Mouse (Mus musculus) small intestine, adult 2 months (tissue): Measurements from ENCODE around the gene Hist1h4f.

Experiments used
- CTCF ChIP-seq: fragments of 200-500 bp; IDR thresholded peaks from 2 replicates; pipeline ENCODE4 v1.5.1; 2012; ENCODE audit warnings: low read depth, mild to moderate bottlenecking, control low read depth, inconsistent platforms, low read length, moderate library complexity, mixed read lengths; ENCODE audit not compliant: insufficient replicate concordance, insufficient read length; ENCODE audit errors: extremely low read depth
- POLR2A ChIP-seq: fragments of 200-500 bp; IDR thresholded peaks from 2 replicates; pipeline ENCODE4 v1.6.1; 2012; ENCODE audit warnings: low read depth, mild to moderate bottlenecking, control low read depth, inconsistent platforms, low read length, moderate library complexity

DNA sequence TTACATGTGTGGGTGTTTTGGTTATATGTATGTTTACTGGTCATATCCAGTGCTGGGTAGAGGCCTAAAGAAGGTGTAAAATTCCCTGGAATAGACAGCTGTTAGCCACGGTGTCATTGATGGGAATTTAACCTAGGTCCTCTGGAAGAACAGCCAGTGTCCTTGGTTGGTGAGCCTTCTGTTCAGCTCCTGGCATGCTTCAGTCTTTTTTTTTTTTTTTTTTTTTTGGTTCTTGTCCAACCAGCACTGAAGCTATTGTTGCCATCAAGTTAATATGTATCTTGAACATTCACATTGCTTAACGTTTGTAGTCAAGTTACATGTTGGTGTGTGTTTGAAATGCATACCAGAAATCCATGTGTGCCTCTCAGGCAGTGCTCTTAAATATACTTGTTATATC, 13.0 kb upstream of the Hist1h4f start:
- TF ChIP-seq CTCF (no peak), POLR2A (no peak)
